Mouse (Mus musculus) bone marrow macrophage, adult 2 months (primary cell): ENCODE data around the gene Gabrb3.

ENCODE experiments used
- CTCF ChIP-seq: IDR thresholded peaks from 2 replicates; pipeline ENCODE4 v1.5.1; 2012; ENCODE audit warnings: low read depth, mild to moderate bottlenecking, low read length, moderate library complexity
- POLR2A ChIP-seq: IDR thresholded peaks from 2 replicates; pipeline ENCODE4 v1.6.1; 2012; ENCODE audit warnings: mild to moderate bottlenecking, low read depth, low read length, borderline replicate concordance

- TF ChIP-seq CTCF (no peak), POLR2A (no peak)
Measured at GRCm38 (mm10) chr7:57448239-57448638, 28.7 kb downstream of the Gabrb3 start.
